In the genomic region with DNA sequence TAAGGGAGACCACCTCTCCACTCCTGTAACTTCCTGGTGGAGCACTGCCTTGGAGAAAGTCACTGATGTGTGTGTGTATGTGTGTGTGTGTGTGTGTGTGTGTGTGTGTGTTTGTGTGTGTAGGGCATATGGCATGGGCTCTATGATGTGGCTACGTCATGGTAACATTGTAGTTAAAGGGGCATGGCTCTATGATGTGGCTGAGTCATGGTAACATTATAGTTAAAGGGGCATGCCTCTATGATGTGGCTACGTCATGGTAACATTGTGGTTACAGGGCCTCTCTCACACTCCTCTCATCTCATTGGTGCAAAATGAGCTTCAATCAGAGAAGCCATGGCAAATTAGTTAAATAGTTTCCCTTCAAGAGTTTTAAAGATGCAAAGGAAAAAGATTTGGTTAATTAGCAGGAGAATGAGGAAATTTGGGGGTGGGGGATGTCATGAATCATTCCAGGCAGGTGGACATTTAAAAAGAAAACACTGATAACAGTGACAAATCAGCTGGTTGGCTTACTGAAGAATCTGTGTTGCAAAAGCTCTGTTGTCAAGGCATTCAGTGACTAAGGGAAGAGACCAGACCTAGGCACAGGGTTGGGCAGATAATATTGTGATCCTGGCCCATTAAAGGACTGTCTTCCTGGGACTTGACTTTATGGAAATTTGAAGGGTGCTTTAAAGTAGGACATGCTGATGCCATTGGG, we compare ENCODE assay signal across 27 mouse cellular contexts. TPM values are rescaled to one million over a fixed set of nuclear protein-coding genes. Genes with fewer than 3 reads are reported as not detected.
DNase-seq lines count a peak whose midpoint lies in the region; ATAC-seq lines count a peak whose summit lies in the region.
"Had no signal": no experiment of that assay in that cellular context is flagged by ENCODE, and none has a peak within 500 bp of the region (broad histone marks: within the 10 kb centered on the region; RNA-seq: fewer than 3 reads in every experiment).

No protein-coding gene starts in this region.

- no peak overlapping the region for H3K4me2 ChIP-seq in kidney, embryonic 14.5 days (replicated peaks; ENCODE audit: low read depth, low read length)
- H3K4me2 ChIP-seq: heart, embryonic 13.5 days; liver, embryonic 12.5 days; neural tube, embryonic 15.5 days had no signal

- no peak overlapping the region for H3K27ac ChIP-seq in kidney, embryonic 14.5 days (ENCODE audit: low read depth, low read length)
- H3K27ac ChIP-seq: heart, embryonic 13.5 days; hindbrain, postnatal 0 days; limb, embryonic 10.5 days; liver, embryonic 12.5 days; neural tube, embryonic 15.5 days had no signal

- no peaks in the 10 kb centered on the region for H3K9me3 ChIP-seq in kidney, embryonic 14.5 days (ENCODE audit: control insufficient read depth, low read length)
- H3K9me3 ChIP-seq: heart, embryonic 13.5 days; limb, embryonic 10.5 days; liver, embryonic 12.5 days; neural tube, embryonic 15.5 days had no signal

- H3K36me3 ChIP-seq in kidney, embryonic 14.5 days (ENCODE audit: control insufficient read depth, insufficient read depth, low read length): no peaks in the 10 kb centered on the region
- H3K36me3 ChIP-seq: heart, embryonic 13.5 days; limb, embryonic 10.5 days; liver, embryonic 12.5 days; neural tube, embryonic 15.5 days had no signal

- H3K9ac ChIP-seq in kidney, embryonic 14.5 days (ENCODE audit: low read depth, low read length): no peak overlapping the region
- H3K9ac ChIP-seq: heart, embryonic 13.5 days; liver, embryonic 12.5 days; neural tube, embryonic 15.5 days had no signal

- no peak overlapping the region for H3K4me3 ChIP-seq in kidney, embryonic 14.5 days (ENCODE audit: low read length)
- H3K4me3 ChIP-seq: erythroblast, embryonic 14.5 days; heart, embryonic 13.5 days; limb, embryonic 10.5 days; liver, embryonic 12.5 days; myocyte; neural tube, embryonic 15.5 days had no signal

- H3K4me1 ChIP-seq in kidney, embryonic 14.5 days (ENCODE audit: control insufficient read depth, insufficient read depth, low read length): no peaks in the 10 kb centered on the region
- H3K4me1 ChIP-seq: heart, embryonic 13.5 days; limb, embryonic 10.5 days; liver, embryonic 12.5 days; neural tube, embryonic 15.5 days had no signal

- ATAC-seq in granulocyte monocyte progenitor cell, adult 5-6 weeks (replicated peaks; ENCODE audit: poor library complexity, severe bottlenecking): peak; percentile 37; the same call in 1 of the 2 replicates
- no peak for ATAC-seq in kidney, embryonic 14.5 days (ENCODE audit: low FRiP score, low TSS enrichment)
- ATAC-seq: forebrain, embryonic 14.5 days; hindbrain, postnatal 0 days; liver, embryonic 12.5 days had no signal

- no peaks in the 10 kb centered on the region for H3K27me3 ChIP-seq in kidney, embryonic 14.5 days (ENCODE audit: control insufficient read depth, insufficient read depth, low read length)
- H3K27me3 ChIP-seq: heart, embryonic 13.5 days; liver, embryonic 12.5 days; neural tube, embryonic 15.5 days had no signal

- peak; percentile 71 for DNase-seq in heart, adult 11 months
- no peak for DNase-seq in heart, adult 9 months (ENCODE audit: low spot score in 2 of 2)
- DNase-seq in thymus, postnatal 0 days (ENCODE audit: low spot score): peak; percentile 69
- DNase-seq in thymus, adult 18-20 months: no peak
- peak; percentile 32 for DNase-seq in naive thymus-derived CD4-positive, alpha-beta T cell, adult 2 months (ENCODE audit: low read depth)
- DNase-seq in cerebellum, adult 11 months: no peak
- DNase-seq: adrenal gland, postnatal 14 days; cerebellum, postnatal 10 days; gastrocnemius, postnatal 25 days; heart, postnatal 36 days; kidney, adult 2 months; kidney, postnatal 14 days; lung, adult 2 months; lung, postnatal 36 days; midbrain, embryonic 14.5 days; right cerebral cortex, postnatal 14 days; spleen, adult 18-20 months had no signal

- WGBS in kidney, embryonic 14.5 days: 64% methylated on average over 2 of the region's 2 CpGs

RNA-seq across cellular contexts. Expression of a gene that starts 18.7 kb away (rescaled TPM):
- polyA plus RNA-seq in thymus, postnatal 0 days (2015; fragmentation: Nextera tagmentation; extraction: Ambion mirVana): 6.2 and 10.4 TPM in 2 replicates
- 79.7 and 95.8 TPM in 2 replicates for total RNA-seq in granulocyte monocyte progenitor cell, adult 5-6 weeks (2014; fragmentation: Nextera tagmentation)
- total RNA-seq in granulocyte monocyte progenitor cell, adult 5-6 weeks (2017): 60.2 and 63.6 TPM in 2 replicates
- polyA plus RNA-seq in kidney, embryonic 14.5 days (2014; fragmentation: Nextera tagmentation; extraction: Ambion mirVana): 20.2 and 24.8 TPM in 2 replicates

Comparison
In these comparisons a context has a peak if more than half of its experiments do, and no peak if none do; other contexts are left out.
1. DNase-seq: peak in heart, adult 11 months (single experiment), thymus, postnatal 0 days (single experiment) and naive thymus-derived CD4-positive, alpha-beta T cell, adult 2 months (single experiment); none in heart, adult 9 months (0 of 2), thymus, adult 18-20 months (0 of 2) and cerebellum, adult 11 months (single experiment).